Mouse (Mus musculus): Measurements from ENCODE around the gene Zfp493.

- TF ChIP-seq CTCF (IDR thresholded peaks at IDR 0.05; ENCODE audit: borderline replicate concordance, extremely low read depth, insufficient read depth, insufficient read length) (no peak), POLR2A (IDR thresholded peaks at IDR 0.05; ENCODE audit: borderline replicate concordance, extremely low read depth, insufficient read depth, insufficient read length, poor library complexity, severe bottlenecking) (no peak)
Observed at GRCm38 (mm10) chr13:67755761-67756160, 23.7 kb upstream of the Zfp493 start.
